Mouse (Mus musculus) heart, embryonic 13.5 days (tissue): ENCODE results near the gene Olfr1420. TPM values are rescaled to one million over a fixed set of nuclear protein-coding genes. Genes with fewer than 3 reads are reported as not detected.
"Not testable (repeated sequence)": the region's sequence is repeated elsewhere in the genome, so short reads cannot be mapped to it uniquely, and the experiment has no call there.

Source experiments
- ATAC-seq: fragments of 200-750 bp; cut with Nextera tagmentation; 2 replicates; pipeline ENCODE4 v1.8.0; 2017; ENCODE audit warnings: moderate TSS enrichment; ENCODE audit not compliant: insufficient number of reproducible peaks, low FRiP score, low TSS enrichment; ENCODE audit errors: extremely low read depth
- H3K27ac ChIP-seq: fragments of 300-500 bp; sonication (generic); replicated peaks from 2 replicates; pipeline ENCODE4 v1.5.1; 2015; ENCODE audit warnings: moderate library complexity, mild to moderate bottlenecking, inconsistent platforms
- H3K27me3 ChIP-seq: fragments of 300-500 bp; sonication (generic); replicated peaks from 2 replicates; pipeline ENCODE4 v1.6.1; 2015; ENCODE audit warnings: mild to moderate bottlenecking, inconsistent platforms
- H3K36me3 ChIP-seq: fragments of 300-500 bp; sonication (generic); 2 replicates; pipeline ENCODE4 v1.6.1; 2015; ENCODE audit warnings: mild to moderate bottlenecking, inconsistent platforms
- H3K4me1 ChIP-seq: fragments of 300-500 bp; sonication (generic); 2 replicates; pipeline ENCODE4 v1.6.1; 2015; ENCODE audit warnings: inconsistent platforms
- H3K4me2 ChIP-seq: fragments of 300-500 bp; sonication (generic); 2 replicates; pipeline ENCODE4 v1.6.1; 2015; ENCODE audit warnings: inconsistent platforms, mild to moderate bottlenecking, moderate library complexity
- H3K4me3 ChIP-seq: fragments of 300-500 bp; sonication (generic); 2 replicates; pipeline ENCODE4 v1.5.1; 2015; ENCODE audit warnings: moderate library complexity, mild to moderate bottlenecking, inconsistent platforms
- H3K9ac ChIP-seq: fragments of 300-500 bp; sonication (generic); 2 replicates; pipeline ENCODE4 v1.6.1; 2015; ENCODE audit warnings: inconsistent platforms, mild to moderate bottlenecking, moderate library complexity
- H3K9me3 ChIP-seq: fragments of 300-500 bp; sonication (generic); 2 replicates; pipeline ENCODE4 v1.6.1; 2016; ENCODE audit warnings: inconsistent platforms
- WGBS: fragments of 180-500 bp; shearing (Covaris S2); methylation state at CpG from one replicate; pipeline ENCODE4 v1.1.7; 2015; ENCODE audit warnings: mixed read lengths; 5-methylcytosine and 5-hydroxymethylcytosine counted together
- polyA plus RNA-seq: library from polyadenylated mRNA; unstranded; fragments of >200 nt; fragmentation: Nextera tagmentation; extraction: Ambion mirVana; gene quantifications from 2 replicates; pipeline ENCODE4 v1.2.1, GENCODE M21; 2015

The Olfr1420 gene
- not detected in 2 replicates for polyA plus RNA-seq

- 10% methylated on average over 1 of the region's 1 CpGs for WGBS
- Histone ChIP-seq H3K4me2 (no peak within 1 kb of the TSS), H3K27me3 (no peaks in the 10 kb centered on the region), H3K9me3 (no peaks in the 10 kb centered on the region), H3K9ac (no peak within 1 kb of the TSS), H3K36me3 (no peaks in the 10 kb centered on the region), H3K4me1 (no peaks in the 10 kb centered on the region), H3K27ac (no peak within 1 kb of the TSS), H3K4me3 (no peak within 1 kb of the TSS)
- no peak for ATAC-seq
These were observed at the start of gene Olfr1420 for GRCm38 (mm10) chr19:11886265-11886664. Gene Olfr1420, plus strand, starts transcription at chr19:11886565.

GRCm38 (mm10) chr19:11839119-11839518, 47.2 kb upstream of the Olfr1420 start, which contains the start of gene Olfr1417:
Gene Olfr1417, minus strand, starts transcription at chr19:11839219.
- Histone ChIP-seq H3K4me3 (no peak within 1 kb of the TSS), H3K36me3 (no peaks in the 10 kb centered on the region), H3K9me3 (no peaks in the 10 kb centered on the region), H3K9ac (no peak within 1 kb of the TSS), H3K4me1 (no peaks in the 10 kb centered on the region), H3K27me3 (no peaks in the 10 kb centered on the region), H3K4me2 (no peak within 1 kb of the TSS), H3K27ac (no peak within 1 kb of the TSS)
- 76% methylated on average over 4 of the region's 4 CpGs for WGBS
- ATAC-seq: no peak

GRCm38 (mm10) chr19:11846333-11846732, 40.0 kb upstream of the Olfr1420 start:
- WGBS: 64% methylated on average over 4 of the region's 4 CpGs
- no peaks in the 10 kb centered on the region for H3K36me3 ChIP-seq
- H3K9ac ChIP-seq: no peak overlapping the region
- H3K27ac ChIP-seq: no peak overlapping the region
- no peaks in the 10 kb centered on the region for H3K27me3 ChIP-seq
- no peaks in the 10 kb centered on the region for H3K4me1 ChIP-seq
- no peak overlapping the region for H3K4me2 ChIP-seq
- no peaks in the 10 kb centered on the region for H3K9me3 ChIP-seq
- ATAC-seq: no peak
- no peak overlapping the region for H3K4me3 ChIP-seq

GRCm38 (mm10) chr19:11852652-11853051, 33.7 kb upstream of the Olfr1420 start:
- no peaks in the 10 kb centered on the region for H3K27me3 ChIP-seq
- H3K27ac ChIP-seq: no peak overlapping the region
- no peak for ATAC-seq
- H3K4me3 ChIP-seq: no peak overlapping the region
- H3K4me2 ChIP-seq: no peak overlapping the region
- H3K9ac ChIP-seq: no peak overlapping the region
- no peaks in the 10 kb centered on the region for H3K36me3 ChIP-seq
- 22% methylated on average over 4 of the region's 4 CpGs for WGBS
- H3K4me1 ChIP-seq: peaks cover 5% of the 10 kb centered on the region; the same call in 1 of the 2 replicates
- H3K9me3 ChIP-seq: 0 out of 2 replicates have a peak, but pooled peaks cover 4% of the 10 kb centered on the region

GRCm38 (mm10) chr19:11854821-11855220, 31.5 kb upstream of the Olfr1420 start:
- ATAC-seq: no peak
- WGBS: 73% methylated on average over 2 of the region's 2 CpGs
- no peak overlapping the region for H3K4me2 ChIP-seq

GRCm38 (mm10) chr19:11856506-11856905, 29.9 kb upstream of the Olfr1420 start:
- no peak overlapping the region for H3K9ac ChIP-seq
- H3K27me3 ChIP-seq: no peaks in the 10 kb centered on the region
- H3K9me3 ChIP-seq: 0 out of 2 replicates have a peak, but pooled peaks cover 4% of the 10 kb centered on the region
- H3K4me3 ChIP-seq: no peak overlapping the region
- H3K4me2 ChIP-seq: no peak overlapping the region
- no peak overlapping the region for H3K27ac ChIP-seq
- H3K4me1 ChIP-seq: peaks cover 5% of the 10 kb centered on the region; the same call in 1 of the 2 replicates
- no peak for ATAC-seq
- 67% methylated on average over 6 of the region's 6 CpGs for WGBS
- no peaks in the 10 kb centered on the region for H3K36me3 ChIP-seq

More at GRCm38 (mm10) chr19:11854821-11855220, 31.5 kb upstream of the Olfr1420 start:
- no peak overlapping the region for H3K4me3 ChIP-seq
- no peak overlapping the region for H3K27ac ChIP-seq
- H3K4me1 ChIP-seq: peaks cover 5% of the 10 kb centered on the region; the same call in 1 of the 2 replicates
- 0 out of 2 replicates have a peak, but pooled peaks cover 4% of the 10 kb centered on the region for H3K9me3 ChIP-seq
- no peaks in the 10 kb centered on the region for H3K27me3 ChIP-seq
- no peak overlapping the region for H3K9ac ChIP-seq
- H3K36me3 ChIP-seq: no peaks in the 10 kb centered on the region

- ATAC-seq: no peak
- Histone ChIP-seq H3K36me3 (no peaks in the 10 kb centered on the region), H3K4me2 (no peak within 1 kb of the TSS), H3K4me1 (no peaks in the 10 kb centered on the region), H3K9me3 (0 out of 2 replicates have a peak, but pooled peaks cover 6% of the 10 kb centered on the region), H3K4me3 (no peak within 1 kb of the TSS), H3K27ac (no peak within 1 kb of the TSS), H3K9ac (no peak within 1 kb of the TSS), H3K27me3 (no peaks in the 10 kb centered on the region)
- WGBS: 75% methylated on average over 1 of the region's 1 CpGs
These were observed 25.4 kb upstream of the Olfr1420 start, which contains the start of gene Olfr1418 for GRCm38 (mm10) chr19:11860966-11861365. Gene Olfr1418, minus strand, starts transcription at chr19:11861066.

GRCm38 (mm10) chr19:11867837-11868236, 18.5 kb upstream of the Olfr1420 start:
- Histone ChIP-seq H3K4me3 (no peak overlapping the region), H3K9ac (no peak overlapping the region)
- no peak for ATAC-seq

GRCm38 (mm10) chr19:11875006-11875405, 11.4 kb upstream of the Olfr1420 start, which contains the start of gene Olfr1419:
Gene Olfr1419, minus strand, starts transcription at chr19:11875106.
- Histone ChIP-seq H3K9ac (no peak within 1 kb of the TSS), H3K9me3 (no peaks in the 10 kb centered on the region)
- 46% methylated on average over 1 of the region's 1 CpGs for WGBS

More at GRCm38 (mm10) chr19:11867837-11868236, 18.5 kb upstream of the Olfr1420 start:
- Histone ChIP-seq H3K4me1 (no peaks in the 10 kb centered on the region), H3K27ac (no peak overlapping the region), H3K9me3 (peaks cover 11% of the 10 kb centered on the region; the same call in 1 of the 2 replicates), H3K36me3 (no peaks in the 10 kb centered on the region), H3K4me2 (no peak overlapping the region), H3K27me3 (no peaks in the 10 kb centered on the region)
- WGBS: 76% methylated on average over 2 of the region's 2 CpGs

GRCm38 (mm10) chr19:11878404-11878803, 8.0 kb upstream of the Olfr1420 start:
- WGBS: 44% methylated on average over 22 of the region's 22 CpGs
- peak overlapping the region; percentile 23; the same call in 1 of the 2 replicates for H3K4me3 ChIP-seq

More at GRCm38 (mm10) chr19:11875006-11875405, 11.4 kb upstream of the Olfr1420 start, which contains the start of gene Olfr1419:
- H3K4me3 ChIP-seq: no peak within 1 kb of the TSS
- no peak within 1 kb of the TSS for H3K27ac ChIP-seq
- no peaks in the 10 kb centered on the region for H3K36me3 ChIP-seq
- H3K27me3 ChIP-seq: no peaks in the 10 kb centered on the region
- H3K4me1 ChIP-seq: no peaks in the 10 kb centered on the region
- no peak for ATAC-seq
- no peak within 1 kb of the TSS for H3K4me2 ChIP-seq

GRCm38 (mm10) chr19:11911021-11911420, 24.7 kb downstream of the Olfr1420 start:
- Histone ChIP-seq H3K9me3 (no peaks in the 10 kb centered on the region), H3K4me2 (peak overlapping the region; percentile 82), H3K27ac (peak overlapping the region; percentile 94), H3K9ac (peak overlapping the region; percentile 85; the same call in 1 of the 2 replicates), H3K36me3 (peaks cover 13% of the 10 kb centered on the region), H3K4me1 (peaks cover 34% of the 10 kb centered on the region), H3K27me3 (no peaks in the 10 kb centered on the region), H3K4me3 (peak overlapping the region; percentile 92)
- ATAC-seq: no peak
- WGBS: 72% methylated on average over 5 of the region's 5 CpGs

More at GRCm38 (mm10) chr19:11878404-11878803, 8.0 kb upstream of the Olfr1420 start:
- not testable (repeated sequence) for H3K4me1 ChIP-seq, H3K27ac ChIP-seq, H3K27me3 ChIP-seq, H3K36me3 ChIP-seq, ATAC-seq, H3K9me3 ChIP-seq, H3K9ac ChIP-seq
- peak overlapping the region; percentile 55 for H3K4me2 ChIP-seq

GRCm38 (mm10) chr19:11911603-11912002, 25.2 kb downstream of the Olfr1420 start:
- H3K9me3 ChIP-seq: no peaks in the 10 kb centered on the region
- H3K9ac ChIP-seq: peak overlapping the region; percentile 85
- peak overlapping the region; percentile 92 for H3K4me3 ChIP-seq
- no peaks in the 10 kb centered on the region for H3K27me3 ChIP-seq
- H3K36me3 ChIP-seq: peaks cover 13% of the 10 kb centered on the region
- peaks cover 40% of the 10 kb centered on the region for H3K4me1 ChIP-seq
- 3% methylated on average over 17 of the region's 17 CpGs for WGBS
- no peak for ATAC-seq
- H3K4me2 ChIP-seq: peak overlapping the region; percentile 82
- H3K27ac ChIP-seq: peak overlapping the region; percentile 94
